Mouse (Mus musculus) skeletal muscle tissue, adult 2 months (tissue): Measurements from ENCODE around the gene Tas2r120.
"Not testable (repeated sequence)": the region's sequence is repeated elsewhere in the genome, so short reads cannot be mapped to it uniquely, and the experiment has no call there.

ENCODE experiments used
- DNase-seq: peaks from one replicate; pipeline ENCODE4 v3.0.0-alpha.2; 2012; ENCODE audit warnings: low read depth, low spot score

Gene Tas2r120

DNA sequence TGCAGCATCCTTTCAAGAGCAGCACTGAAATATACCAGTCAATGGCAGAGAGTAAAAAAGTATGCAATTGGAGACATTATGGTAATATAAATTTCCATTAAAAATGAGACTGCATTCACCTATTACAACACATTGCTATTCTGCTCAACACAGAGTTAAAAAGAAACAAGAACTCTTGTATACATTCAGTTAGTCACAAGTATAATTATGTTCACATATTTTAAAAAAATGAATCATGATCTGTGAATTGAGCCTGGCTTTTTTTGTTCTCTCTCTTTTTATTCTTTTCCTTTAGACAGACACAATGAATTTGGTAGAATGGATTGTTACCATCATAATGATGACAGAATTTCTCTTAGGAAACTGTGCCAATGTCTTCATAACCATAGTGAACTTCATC, at the start of gene Tas2r120:
TSS of gene Tas2r120 (plus strand) at position 301 of the 400 bp plus-strand sequence.
- DNase-seq: no peak

DNA sequence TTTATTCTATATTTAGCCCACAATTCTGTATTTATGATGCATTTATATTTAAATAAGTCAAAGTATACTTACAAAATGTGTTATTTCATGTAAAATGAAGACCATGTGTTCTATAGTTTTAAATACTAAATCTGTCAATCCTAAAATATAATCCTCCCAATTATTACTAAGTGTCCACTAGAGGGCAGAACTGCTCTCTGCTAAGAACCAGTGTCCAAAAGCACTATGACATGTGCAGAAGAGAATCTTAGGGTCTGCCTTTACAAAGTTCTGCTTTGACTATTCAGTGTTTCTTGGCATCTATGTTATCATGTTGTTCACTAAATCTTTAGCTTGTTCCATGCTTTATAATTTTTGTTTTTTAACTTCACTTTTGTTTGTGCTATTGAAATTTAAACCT, 7.4 kb upstream of the Tas2r120 start:
- no peak for DNase-seq

DNA sequence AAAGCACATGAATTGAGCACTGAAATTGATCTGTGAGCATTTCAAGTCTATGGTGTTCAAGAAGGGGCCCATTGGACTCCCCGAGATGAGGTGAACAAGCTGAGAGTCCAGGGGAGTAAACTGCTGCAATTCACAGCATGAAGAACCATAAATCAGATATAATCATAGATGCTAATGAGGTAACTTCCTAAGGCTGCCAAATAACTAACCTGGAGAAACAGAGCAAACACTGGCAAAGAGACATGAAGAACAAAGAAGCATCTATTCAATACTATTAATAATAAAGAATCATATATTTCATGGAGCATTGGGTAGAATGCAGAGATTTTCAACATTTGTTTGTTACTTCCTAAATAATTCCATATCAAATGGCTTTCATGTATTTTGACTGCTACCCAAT, 5.3 kb upstream of the Tas2r120 start, which contains the start of gene A630073D07Rik:
TSS of gene A630073D07Rik (minus strand) at position 101 of the 400 bp plus-strand sequence.
- no peak for DNase-seq

- not testable (repeated sequence) for DNase-seq
Measured at GRCm38 (mm10) chr6:132691596-132691995, 34.8 kb downstream of the Tas2r120 start.

GRCm38 (mm10) chr6:132700907-132701306, 44.2 kb downstream of the Tas2r120 start, which contains the start of gene Tas2r121:
TSS of gene Tas2r121 (minus strand) at chr6:132701007.
- DNase-seq: no peak
